Mouse (Mus musculus): ENCODE measurements around the gene Ostf1.

Ostf1 gene

GRCm38 (mm10) chr19:18646397-18646796 is 14.8 kb upstream of the Ostf1 start:
- DNase-seq (ENCODE audit: extremely low read depth, low read depth), result peak; percentile 51

- no peak for DNase-seq (ENCODE audit: extremely low read depth, low read depth)
Measured at GRCm38 (mm10) chr19:18644084-18644483, 12.5 kb upstream of the Ostf1 start.

GRCm38 (mm10) chr19:18643411-18643810 is 11.8 kb upstream of the Ostf1 start:
- DNase-seq (ENCODE audit: extremely low read depth, low read depth), result no peak

- DNase-seq (ENCODE audit: extremely low read depth, low read depth), result no peak
Measured at GRCm38 (mm10) chr19:18641001-18641400, 9.4 kb upstream of the Ostf1 start.

- no peak for DNase-seq (ENCODE audit: extremely low read depth, low read depth)
Measured at GRCm38 (mm10) chr19:18639552-18639951, 7.9 kb upstream of the Ostf1 start.

- DNase-seq (ENCODE audit: extremely low read depth, low read depth), result no peak
Measured at GRCm38 (mm10) chr19:18638949-18639348, 7.3 kb upstream of the Ostf1 start.

- DNase-seq (ENCODE audit: extremely low read depth, low read depth), result no peak
Measured at GRCm38 (mm10) chr19:18637954-18638353, 6.3 kb upstream of the Ostf1 start.

- DNase-seq (ENCODE audit: extremely low read depth, low read depth), result no peak
Measured at GRCm38 (mm10) chr19:18632231-18633185, 885 bp upstream of the Ostf1 start.

- DNase-seq (ENCODE audit: extremely low read depth, low read depth), result peak; percentile 56
Measured at GRCm38 (mm10) chr19:18631161-18631643, 421 bp downstream of the Ostf1 start.

- peak; percentile 39 for DNase-seq (ENCODE audit: extremely low read depth, low read depth)
Measured at GRCm38 (mm10) chr19:18630221-18631119, 1.2 kb downstream of the Ostf1 start.

GRCm38 (mm10) chr19:18629589-18629988 is 2.0 kb downstream of the Ostf1 start:
- no peak for DNase-seq (ENCODE audit: extremely low read depth, low read depth)

- DNase-seq (ENCODE audit: extremely low read depth, low read depth), result no peak
Measured at GRCm38 (mm10) chr19:18623894-18624293, 7.7 kb downstream of the Ostf1 start.

- no peak for DNase-seq (ENCODE audit: extremely low read depth, low read depth)
Measured at GRCm38 (mm10) chr19:18619691-18620090, 11.9 kb downstream of the Ostf1 start.

GRCm38 (mm10) chr19:18619060-18619459 is 12.6 kb downstream of the Ostf1 start:
- DNase-seq (ENCODE audit: extremely low read depth, low read depth), result no peak

- DNase-seq (ENCODE audit: extremely low read depth, low read depth), result no peak
Measured at GRCm38 (mm10) chr19:18617504-18617903, 14.1 kb downstream of the Ostf1 start.

- DNase-seq (ENCODE audit: extremely low read depth, low read depth), result no peak
Measured at GRCm38 (mm10) chr19:18615680-18616240, 15.9 kb downstream of the Ostf1 start.

GRCm38 (mm10) chr19:18614337-18614736 is 17.3 kb downstream of the Ostf1 start:
- DNase-seq (ENCODE audit: extremely low read depth, low read depth), result no peak

GRCm38 (mm10) chr19:18608975-18609374 is 22.6 kb downstream of the Ostf1 start:
- DNase-seq (ENCODE audit: extremely low read depth, low read depth), result no peak

GRCm38 (mm10) chr19:18607907-18608306 is 23.7 kb downstream of the Ostf1 start:
- DNase-seq (ENCODE audit: extremely low read depth, low read depth), result no peak

- no peak for DNase-seq (ENCODE audit: extremely low read depth, low read depth)
Measured at GRCm38 (mm10) chr19:18603011-18603410, 28.6 kb downstream of the Ostf1 start.

GRCm38 (mm10) chr19:18600611-18601010 is 31.0 kb downstream of the Ostf1 start:
- no peak for DNase-seq (ENCODE audit: extremely low read depth, low read depth)
